Mouse (Mus musculus) hindbrain, embryonic 12.5 days (tissue): ENCODE measurements around the gene P2rx7. TPM values are rescaled to one million over a fixed set of nuclear protein-coding genes. Genes with fewer than 3 reads are reported as not detected.

Experiments
- ATAC-seq: fragments of 200-750 bp; cut with Nextera tagmentation; 2 replicates; pipeline ENCODE4 v1.8.0; 2017; ENCODE audit warnings: moderate TSS enrichment; ENCODE audit not compliant: low FRiP score
- H3K27ac ChIP-seq: fragments of 300-500 bp; sonication (generic); 2 replicates; pipeline ENCODE4 v1.5.1; 2016; ENCODE audit warnings: mild to moderate bottlenecking
- H3K27me3 ChIP-seq: fragments of 300-500 bp; sonication (generic); 2 replicates; pipeline ENCODE4 v1.6.1; 2016; ENCODE audit warnings: mild to moderate bottlenecking
- H3K36me3 ChIP-seq: fragments of 300-500 bp; sonication (generic); 2 replicates; pipeline ENCODE4 v1.6.1; 2016; ENCODE audit warnings: mild to moderate bottlenecking
- H3K4me1 ChIP-seq: fragments of 300-500 bp; sonication (generic); 2 replicates; pipeline ENCODE4 v1.6.1; 2016
- H3K4me2 ChIP-seq: fragments of 300-500 bp; sonication (generic); replicated peaks from 2 replicates; pipeline ENCODE4 v1.6.1; 2016; ENCODE audit warnings: mild to moderate bottlenecking
- H3K4me3 ChIP-seq: fragments of 300-500 bp; sonication (generic); 2 replicates; pipeline ENCODE4 v1.5.1; 2016; ENCODE audit warnings: mild to moderate bottlenecking
- H3K9ac ChIP-seq: fragments of 300-500 bp; sonication (generic); 2 replicates; pipeline ENCODE4 v1.6.1; 2016; ENCODE audit warnings: mild to moderate bottlenecking, moderate library complexity
- H3K9me3 ChIP-seq: fragments of 300-500 bp; sonication (generic); replicated peaks from 2 replicates; pipeline ENCODE4 v1.6.1; 2016; ENCODE audit warnings: mild to moderate bottlenecking
- WGBS: fragments of 180-500 bp; shearing (Covaris S2); methylation state at CpG from one replicate; pipeline ENCODE4 v1.1.7; 2016; 5-methylcytosine and 5-hydroxymethylcytosine counted together
- polyA plus RNA-seq: library from polyadenylated mRNA; unstranded; fragments of >200 nt; fragmentation: Nextera tagmentation; extraction: Ambion mirVana; gene quantifications from 2 replicates; pipeline ENCODE4 v1.2.1, GENCODE M21; 2016

P2rx7 gene
- 3.3 and 4.0 TPM in 2 replicates for polyA plus RNA-seq

GRCm38 (mm10) chr5:122643701-122644100, at the start of gene P2rx7:
P2rx7 (plus strand) TSS chr5:122643911.
- peak; percentile 50; the same call in 1 of the 2 replicates for ATAC-seq
- H3K27me3 ChIP-seq: no peaks in the 10 kb centered on the region
- H3K9ac ChIP-seq: no peak within 1 kb of the TSS
- WGBS: 64% methylated on average over 12 of the region's 12 CpGs
- no peak within 1 kb of the TSS for H3K4me3 ChIP-seq
- H3K9me3 ChIP-seq: no peaks in the 10 kb centered on the region
- peak within 1 kb of the TSS; percentile 1; the same call in 1 of the 2 replicates for H3K4me2 ChIP-seq
- no peaks in the 10 kb centered on the region for H3K36me3 ChIP-seq
- peak within 1 kb of the TSS; percentile 19; the same call in 1 of the 2 replicates for H3K27ac ChIP-seq
- peaks cover 2% of the 10 kb centered on the region; the same call in 1 of the 2 replicates for H3K4me1 ChIP-seq

DNA sequence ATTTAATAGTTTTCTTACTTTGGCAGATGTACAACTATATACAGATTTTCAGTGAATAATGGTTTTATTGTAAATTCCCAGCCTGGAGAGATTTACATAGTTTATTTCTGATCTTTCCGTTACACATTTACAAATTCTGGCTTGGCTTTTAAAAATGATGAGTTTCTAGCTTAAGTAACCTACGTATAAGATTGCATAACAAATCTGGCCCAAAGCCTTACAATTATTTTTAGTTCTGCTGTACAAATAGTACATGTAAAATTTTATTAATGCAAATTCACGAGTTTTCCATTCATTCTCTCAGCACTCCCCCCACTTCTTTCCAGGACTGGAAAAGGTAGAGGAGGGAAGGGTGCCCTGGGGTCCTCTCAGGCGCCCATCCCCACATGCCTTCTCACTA, 48.2 kb upstream of the P2rx7 start:
- 89% methylated on average over 4 of the region's 4 CpGs for WGBS
- no peaks in the 10 kb centered on the region for H3K9me3 ChIP-seq
- ATAC-seq: no peak
- H3K9ac ChIP-seq: no peak overlapping the region
- H3K4me2 ChIP-seq: no peak overlapping the region
- H3K4me1 ChIP-seq: no peaks in the 10 kb centered on the region
- no peaks in the 10 kb centered on the region for H3K27me3 ChIP-seq
- peaks cover 59% of the 10 kb centered on the region for H3K36me3 ChIP-seq
- H3K4me3 ChIP-seq: no peak overlapping the region
- no peak overlapping the region for H3K27ac ChIP-seq

GRCm38 (mm10) chr5:122602233-122602632, 41.5 kb upstream of the P2rx7 start:
- H3K9me3 ChIP-seq: no peaks in the 10 kb centered on the region
- no peaks in the 10 kb centered on the region for H3K4me1 ChIP-seq
- H3K27ac ChIP-seq: no peak overlapping the region
- no peak overlapping the region for H3K4me3 ChIP-seq
- no peak overlapping the region for H3K4me2 ChIP-seq
- H3K27me3 ChIP-seq: no peaks in the 10 kb centered on the region
- WGBS: 89% methylated on average over 11 of the region's 11 CpGs
- H3K9ac ChIP-seq: no peak overlapping the region
- ATAC-seq: no peak
- H3K36me3 ChIP-seq: peaks cover 77% of the 10 kb centered on the region

- Histone ChIP-seq H3K27me3 (no peaks in the 10 kb centered on the region), H3K4me3 (no peak overlapping the region), H3K36me3 (peaks cover 76% of the 10 kb centered on the region), H3K9me3 (no peaks in the 10 kb centered on the region), H3K4me1 (no peaks in the 10 kb centered on the region), H3K27ac (no peak overlapping the region), H3K9ac (no peak overlapping the region), H3K4me2 (no peak overlapping the region)
- no peak for ATAC-seq
- WGBS: 73% methylated on average over 2 of the region's 2 CpGs
These were observed 38.8 kb upstream of the P2rx7 start for GRCm38 (mm10) chr5:122604894-122605293.

- Histone ChIP-seq H3K9me3 (no peaks in the 10 kb centered on the region), H3K9ac (no peak overlapping the region), H3K27ac (0 out of 2 replicates have a peak overlapping the region, but pooled peaks have one; percentile 35), H3K4me2 (no peak overlapping the region), H3K4me1 (peaks cover 15% of the 10 kb centered on the region), H3K4me3 (no peak overlapping the region), H3K36me3 (peaks cover 28% of the 10 kb centered on the region), H3K27me3 (no peaks in the 10 kb centered on the region)
- ATAC-seq: no peak
- 56% methylated on average over 5 of the region's 5 CpGs for WGBS
These were observed 32.1 kb upstream of the P2rx7 start for GRCm38 (mm10) chr5:122611651-122612050.

GRCm38 (mm10) chr5:122613908-122614732, 29.6 kb upstream of the P2rx7 start, which contains the start of gene Ift81:
Ift81 (minus strand) TSS chr5:122614518.
- 2% methylated on average over 66 of the region's 67 CpGs for WGBS
- H3K9me3 ChIP-seq: no peaks in the 10 kb centered on the region
- H3K4me3 ChIP-seq: peak within 1 kb of the TSS; percentile 90
- H3K27me3 ChIP-seq: no peaks in the 10 kb centered on the region
- peak within 1 kb of the TSS; percentile 92 for H3K27ac ChIP-seq
- peaks cover 8% of the 10 kb centered on the region for H3K36me3 ChIP-seq
- peak within 1 kb of the TSS; percentile 95 for H3K9ac ChIP-seq
- H3K4me1 ChIP-seq: peaks cover 15% of the 10 kb centered on the region
- ATAC-seq: peak; percentile 94
- H3K4me2 ChIP-seq: peak within 1 kb of the TSS; percentile 69

DNA sequence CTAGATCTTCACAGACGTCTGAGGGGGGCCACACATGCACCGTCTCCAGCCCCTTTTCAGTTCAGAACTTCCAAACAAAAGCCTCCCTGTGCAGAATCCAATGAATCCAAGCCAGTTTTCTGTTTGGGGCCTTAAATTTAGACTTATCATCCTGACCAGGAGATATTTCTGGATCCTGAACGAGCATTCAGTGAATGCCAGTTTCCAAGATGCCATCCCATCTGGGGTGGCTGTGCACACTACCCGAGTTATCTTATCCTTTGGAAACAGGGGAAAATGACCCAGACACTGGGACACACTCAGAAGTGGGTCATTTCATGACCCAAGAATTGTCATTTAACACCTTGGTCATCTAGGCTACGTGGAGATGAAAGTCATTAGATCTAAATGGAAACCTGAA, 26.0 kb upstream of the P2rx7 start:
- Histone ChIP-seq H3K9ac (no peak overlapping the region), H3K36me3 (no peaks in the 10 kb centered on the region), H3K27ac (no peak overlapping the region), H3K4me2 (no peak overlapping the region), H3K9me3 (no peaks in the 10 kb centered on the region), H3K27me3 (no peaks in the 10 kb centered on the region), H3K4me1 (peaks cover 16% of the 10 kb centered on the region), H3K4me3 (no peak overlapping the region)
- WGBS: 78% methylated on average over 5 of the region's 5 CpGs
- ATAC-seq: no peak

GRCm38 (mm10) chr5:122619686-122620296, 23.9 kb upstream of the P2rx7 start:
- Histone ChIP-seq H3K9ac (no peak overlapping the region), H3K4me3 (no peak overlapping the region), H3K9me3 (no peaks in the 10 kb centered on the region), H3K27me3 (no peaks in the 10 kb centered on the region), H3K27ac (no peak overlapping the region), H3K4me1 (peaks cover 9% of the 10 kb centered on the region), H3K36me3 (no peaks in the 10 kb centered on the region), H3K4me2 (no peak overlapping the region)
- ATAC-seq: no peak
- 84% methylated on average over 9 of the region's 9 CpGs for WGBS

DNA sequence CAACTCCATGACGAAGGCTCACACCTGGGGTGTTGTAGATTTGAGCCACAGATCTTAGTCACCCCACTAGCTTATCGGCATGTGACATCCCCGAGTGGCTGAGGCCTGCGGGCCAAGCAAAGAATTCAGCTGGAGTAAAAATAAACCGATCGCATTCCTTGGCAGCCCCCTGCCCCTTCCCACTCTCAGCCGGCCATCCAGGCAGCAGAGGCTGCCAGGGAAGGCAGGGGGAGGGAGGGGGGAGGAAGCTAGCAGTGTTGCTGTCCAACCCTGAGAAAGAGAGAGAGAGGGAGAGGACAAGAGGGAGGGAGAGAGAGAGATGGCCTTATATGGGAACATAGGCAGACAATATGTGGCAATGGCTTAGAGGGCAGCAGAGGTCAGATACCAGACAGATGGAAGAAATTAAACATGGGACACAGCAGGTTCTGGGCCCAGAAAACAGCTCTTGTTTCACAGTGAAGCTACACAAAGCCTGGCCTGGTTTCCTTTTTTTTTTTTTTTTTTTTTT, 22.3 kb upstream of the P2rx7 start:
- Histone ChIP-seq H3K27me3 (no peaks in the 10 kb centered on the region), H3K4me3 (no peak overlapping the region), H3K9me3 (no peaks in the 10 kb centered on the region), H3K36me3 (no peaks in the 10 kb centered on the region), H3K9ac (no peak overlapping the region), H3K27ac (peak overlapping the region; percentile 62), H3K4me1 (peaks cover 9% of the 10 kb centered on the region), H3K4me2 (no peak overlapping the region)
- WGBS: 28% methylated on average over 7 of the region's 7 CpGs
- no peak for ATAC-seq

DNA sequence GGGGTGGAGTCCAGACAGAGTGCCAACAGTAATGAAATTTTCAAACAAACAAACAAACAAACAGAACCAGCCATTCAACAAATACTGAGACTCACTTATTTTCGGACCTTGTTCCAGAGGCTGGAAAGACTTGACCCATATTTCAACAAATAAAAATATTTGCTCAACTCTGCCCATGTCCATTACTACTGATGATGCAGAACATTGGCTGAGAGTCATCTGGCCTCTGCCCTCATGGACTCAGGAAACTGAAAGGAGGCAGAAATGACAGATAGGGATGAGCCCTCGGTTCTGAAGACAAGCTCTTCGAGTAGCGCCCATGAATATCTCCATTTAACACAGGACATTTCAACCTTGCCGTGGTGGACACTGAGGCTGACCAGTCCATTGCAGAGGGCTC, 21.2 kb upstream of the P2rx7 start:
- ATAC-seq: no peak
- H3K4me3 ChIP-seq: no peak overlapping the region
- no peaks in the 10 kb centered on the region for H3K27me3 ChIP-seq
- no peak overlapping the region for H3K4me2 ChIP-seq
- H3K27ac ChIP-seq: no peak overlapping the region; the same call in 1 of the 2 replicates
- H3K36me3 ChIP-seq: no peaks in the 10 kb centered on the region
- peaks cover 9% of the 10 kb centered on the region for H3K4me1 ChIP-seq
- no peak overlapping the region for H3K9ac ChIP-seq
- WGBS: 90% methylated on average over 5 of the region's 5 CpGs
- no peaks in the 10 kb centered on the region for H3K9me3 ChIP-seq

GRCm38 (mm10) chr5:122623861-122624260, 19.9 kb upstream of the P2rx7 start:
- Histone ChIP-seq H3K27ac (no peak overlapping the region), H3K27me3 (no peaks in the 10 kb centered on the region), H3K4me1 (peaks cover 9% of the 10 kb centered on the region), H3K9ac (no peak overlapping the region), H3K4me2 (no peak overlapping the region), H3K4me3 (no peak overlapping the region), H3K9me3 (no peaks in the 10 kb centered on the region), H3K36me3 (no peaks in the 10 kb centered on the region)
- no peak for ATAC-seq
- WGBS: 86% methylated on average over 9 of the region's 9 CpGs

- no peak for ATAC-seq
- no peaks in the 10 kb centered on the region for H3K9me3 ChIP-seq
- H3K9ac ChIP-seq: no peak overlapping the region
- no peak overlapping the region for H3K4me2 ChIP-seq
- WGBS: 87% methylated on average over 11 of the region's 11 CpGs
- H3K4me1 ChIP-seq: peaks cover 9% of the 10 kb centered on the region
- H3K27me3 ChIP-seq: no peaks in the 10 kb centered on the region
- H3K4me3 ChIP-seq: no peak overlapping the region
- H3K27ac ChIP-seq: no peak overlapping the region
- H3K36me3 ChIP-seq: no peaks in the 10 kb centered on the region
These were observed 18.7 kb upstream of the P2rx7 start for GRCm38 (mm10) chr5:122624952-122625479.
